Mouse (Mus musculus) hindlimb bud, embryonic 11.5 days (tissue): ENCODE measurements around the gene Rmdn2.

Experiments
- DNase-seq: peaks from one replicate; pipeline ENCODE4 v3.0.0-alpha.2; 2012; ENCODE audit warnings: low read depth, low spot score; ENCODE audit errors: extremely low spot score

Rmdn2 gene

GRCm38 (mm10) chr17:79695541-79695940 lies 83.9 kb downstream of the Rmdn2 start:
- DNase-seq: no peak

- DNase-seq: no peak
Observed at GRCm38 (mm10) chr17:79699197-79699596, 87.5 kb downstream of the Rmdn2 start.

DNA sequence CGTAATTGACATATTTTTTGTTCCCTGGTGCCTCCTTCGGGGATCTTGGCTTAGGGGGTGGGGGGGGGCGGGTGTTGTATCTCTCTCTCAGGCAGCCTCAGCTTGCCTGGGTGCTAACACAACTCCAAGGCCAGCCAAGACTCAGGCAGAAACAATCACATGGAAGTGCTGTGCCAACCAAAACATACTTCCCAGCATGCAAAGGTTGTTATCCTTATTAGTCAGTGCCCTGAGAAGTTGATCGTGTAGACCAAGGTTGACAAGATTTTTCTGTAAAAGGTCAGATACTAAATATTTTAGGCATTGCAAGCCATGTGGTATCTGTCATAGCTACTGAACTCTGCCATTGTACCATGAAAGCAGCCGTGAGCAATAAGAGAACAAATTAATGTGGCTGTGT lies 89.2 kb downstream of the Rmdn2 start:
- DNase-seq: no peak

GRCm38 (mm10) chr17:79705671-79706455 lies 94.2 kb downstream of the Rmdn2 start:
- DNase-seq: no peak

GRCm38 (mm10) chr17:79708168-79708567 lies 96.5 kb downstream of the Rmdn2 start:
- no peak for DNase-seq

DNA sequence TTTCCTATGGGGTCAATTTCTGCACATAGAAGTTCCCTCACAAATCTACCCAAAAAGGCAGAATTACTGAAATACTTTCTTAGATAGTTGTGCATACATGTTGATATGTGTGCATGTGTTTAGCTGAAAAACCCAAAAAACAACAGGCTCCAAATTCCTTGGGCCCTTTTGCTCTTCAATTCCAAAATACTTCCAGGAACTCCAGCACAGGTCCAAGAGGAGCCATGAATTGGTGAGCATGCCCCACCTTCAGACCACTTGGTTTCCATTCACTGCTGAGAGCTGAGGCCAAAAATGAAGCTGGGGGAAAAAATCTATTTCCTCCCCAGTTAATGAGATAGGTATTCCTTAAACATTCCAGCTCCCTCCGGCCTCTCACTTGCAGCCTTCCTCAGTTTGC lies 98.1 kb downstream of the Rmdn2 start:
- DNase-seq: no peak

GRCm38 (mm10) chr17:79710246-79710842 lies 98.7 kb downstream of the Rmdn2 start:
- DNase-seq: no peak

DNA sequence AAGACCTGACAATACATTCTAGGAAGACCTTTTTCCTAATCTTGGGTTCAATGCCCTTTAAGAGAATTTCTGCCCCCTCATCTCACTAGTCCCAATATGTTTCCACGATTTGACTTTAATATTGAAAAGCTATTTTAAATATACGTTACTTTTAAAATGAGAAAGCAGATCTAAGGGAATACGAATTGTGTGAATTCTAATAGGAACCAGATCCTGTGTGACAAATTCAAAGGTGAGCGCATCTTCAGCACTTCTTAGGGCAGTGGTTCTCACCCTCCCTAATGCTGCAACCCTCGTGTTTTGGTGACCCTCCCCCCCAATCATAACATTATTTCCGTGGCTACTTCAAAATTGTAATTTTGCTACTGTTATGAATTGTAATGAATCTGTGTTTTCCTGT lies 100.3 kb downstream of the Rmdn2 start:
- DNase-seq: no peak

DNA sequence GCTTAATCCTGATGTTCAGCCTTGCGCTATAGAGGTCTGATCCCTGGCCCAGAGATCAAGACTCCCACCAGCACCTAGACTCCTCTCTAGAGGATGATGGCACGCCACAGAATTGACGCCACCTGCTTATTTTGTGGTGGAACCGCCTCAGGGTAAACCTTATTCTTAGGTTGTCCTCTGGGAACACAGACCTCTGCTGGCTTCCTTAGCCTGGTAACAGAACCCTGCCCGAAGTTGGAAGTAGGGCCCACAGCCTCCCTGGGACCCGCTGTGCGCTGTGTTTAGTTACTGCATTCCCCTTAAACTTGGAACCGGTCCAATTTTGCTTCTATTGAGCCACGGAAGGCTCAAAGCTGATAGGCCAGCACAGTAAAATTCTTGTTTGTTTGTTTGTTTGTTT lies 100.9 kb downstream of the Rmdn2 start:
- DNase-seq: no peak

- DNase-seq: no peak
Observed at GRCm38 (mm10) chr17:79713276-79713642, 101.6 kb downstream of the Rmdn2 start.

DNA sequence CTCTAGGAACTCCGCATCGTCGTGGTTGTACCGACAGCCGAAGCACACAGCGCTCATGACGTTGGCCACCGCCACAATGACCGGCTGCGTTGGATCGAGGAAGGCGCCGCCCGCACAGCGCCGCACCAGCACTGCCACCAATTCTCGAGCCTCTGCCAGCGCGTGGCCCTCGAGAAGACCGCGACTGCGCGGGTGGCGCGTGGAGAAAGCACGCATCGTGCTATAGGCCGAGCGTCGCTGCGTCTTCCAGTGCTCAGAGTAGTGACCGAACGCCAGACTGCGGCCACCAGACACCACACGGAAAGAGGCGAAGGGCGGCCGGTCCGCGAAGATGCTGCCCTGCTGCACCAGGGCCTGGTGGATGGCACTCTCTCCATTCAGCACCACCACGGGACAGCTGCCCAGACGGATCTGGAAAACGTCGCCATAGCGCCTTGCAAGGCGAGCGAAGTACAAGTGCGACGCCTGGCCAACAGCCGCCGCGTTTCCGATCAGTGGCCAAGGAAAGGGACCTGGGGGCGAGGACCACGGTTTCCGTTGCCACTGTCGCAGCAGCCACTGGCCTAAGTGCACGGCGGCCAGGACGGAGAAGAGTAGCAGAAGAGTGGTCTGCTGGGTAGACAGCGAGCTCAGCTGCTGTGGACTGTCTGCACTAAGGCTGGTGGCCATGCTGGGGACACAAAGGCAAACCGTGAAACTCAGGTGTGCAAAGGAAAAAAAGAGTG lies 102.1 kb downstream of the Rmdn2 start:
- DNase-seq: no peak

- no peak for DNase-seq
Observed at GRCm38 (mm10) chr17:79714368-79714895, 102.8 kb downstream of the Rmdn2 start.

DNA sequence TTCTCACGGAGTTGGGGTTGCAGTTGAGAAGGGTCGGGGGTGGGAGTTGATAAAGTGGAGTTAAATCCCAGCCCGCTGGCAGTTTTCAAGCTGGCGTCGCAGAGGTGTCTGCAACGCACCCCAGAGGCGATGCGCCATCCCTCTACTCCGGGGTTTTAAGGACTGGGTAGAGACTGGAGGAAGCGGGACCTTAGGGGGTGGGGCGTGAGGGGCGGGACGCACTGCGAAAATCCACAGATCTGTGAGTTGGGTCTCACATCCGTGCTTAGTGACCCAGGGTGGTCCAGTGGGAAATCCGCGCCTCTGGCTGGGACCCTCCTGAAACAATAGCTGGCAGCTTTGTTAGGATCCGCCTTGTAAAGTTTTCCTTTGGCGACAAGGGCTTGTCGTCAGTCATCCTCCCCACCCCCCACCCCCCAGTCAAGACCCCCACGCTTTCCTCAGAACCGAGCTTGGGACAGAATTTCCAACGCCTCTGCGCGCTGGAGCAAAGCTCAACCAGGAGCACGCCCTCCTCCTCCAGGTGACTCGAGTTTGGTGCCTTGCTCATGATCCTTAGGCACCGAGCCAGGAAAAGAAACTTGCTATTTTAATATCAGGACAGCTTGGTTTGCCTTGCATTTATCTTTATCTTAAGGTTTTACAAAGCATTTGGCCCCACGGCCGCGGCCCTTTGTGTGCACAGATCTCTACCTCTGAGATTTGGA lies 103.4 kb downstream of the Rmdn2 start, which contains the start of gene Cyp1b1:
TSS of gene Cyp1b1 (minus strand) at position 131 of the 707 bp plus-strand sequence.
- DNase-seq: no peak

DNA sequence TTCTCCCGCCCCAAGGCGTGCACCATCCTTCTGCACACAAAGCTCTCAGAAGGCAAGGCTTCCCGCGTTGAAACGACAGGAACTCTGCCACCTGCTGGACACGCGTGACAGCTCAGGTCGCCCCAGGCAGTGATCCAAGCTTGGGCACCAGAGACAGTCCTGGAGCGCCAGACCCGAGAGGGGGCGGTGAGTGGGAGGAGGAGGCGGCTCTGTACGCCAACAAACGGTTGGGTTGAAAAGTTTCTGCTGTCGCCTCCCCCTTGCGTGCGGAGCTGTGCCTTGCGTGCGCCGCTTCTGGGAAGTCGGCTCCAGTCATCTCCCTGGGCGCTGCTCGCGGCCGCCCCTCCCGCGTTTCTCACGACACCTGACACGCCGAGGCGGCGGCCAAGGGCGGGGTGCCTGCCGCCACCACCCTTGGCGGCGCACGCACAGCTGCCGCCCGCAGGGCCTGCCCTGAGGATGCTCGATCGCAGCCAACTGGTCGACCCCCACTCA lies 104.0 kb downstream of the Rmdn2 start:
- DNase-seq: peak; percentile 82

DNA sequence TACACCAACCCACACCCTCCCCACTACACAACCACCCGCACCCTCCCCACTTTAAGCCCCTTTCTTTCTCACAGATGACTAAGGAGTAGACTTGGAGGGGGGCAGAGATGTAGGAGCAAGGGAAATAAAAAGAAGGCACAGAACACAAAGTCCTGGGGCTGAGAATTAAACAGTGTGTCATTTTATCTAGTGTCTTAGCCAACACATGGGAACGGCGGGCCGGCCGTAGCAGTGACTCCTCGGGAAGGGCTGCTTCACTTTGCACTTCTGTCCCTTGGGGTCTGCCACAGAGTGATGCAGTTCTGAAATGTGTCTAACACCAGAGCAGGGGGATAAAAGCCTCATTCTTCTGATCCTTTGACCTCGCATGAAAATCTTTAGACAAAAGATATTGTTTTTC lies 109.0 kb downstream of the Rmdn2 start:
- no peak for DNase-seq

GRCm38 (mm10) chr17:79726613-79727012 lies 115.0 kb downstream of the Rmdn2 start:
- no peak for DNase-seq

DNA sequence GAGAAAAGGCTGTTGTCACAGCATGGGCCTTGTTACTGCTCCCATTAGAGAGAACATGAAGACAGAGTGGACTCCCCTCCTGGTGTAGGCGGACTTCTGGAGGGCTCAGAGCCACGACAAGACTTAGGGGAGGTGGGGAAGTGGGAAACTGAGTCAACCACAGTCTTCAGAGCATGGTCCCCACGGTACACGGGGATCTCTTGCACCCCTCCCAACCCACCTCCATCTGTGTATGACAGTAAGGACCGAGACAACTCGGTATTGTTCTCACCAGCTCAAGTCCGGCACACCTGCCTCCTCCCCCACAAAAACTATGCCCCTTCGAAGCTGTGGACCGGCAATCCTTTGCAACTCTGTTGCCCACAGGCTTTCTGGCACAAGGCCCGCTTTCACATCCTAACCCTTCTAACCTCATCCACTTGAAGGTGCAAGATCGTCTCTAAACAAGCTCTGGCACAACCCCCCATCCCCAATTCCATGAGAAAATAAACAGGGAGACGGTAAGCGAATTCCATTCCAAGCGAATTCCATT lies 116.5 kb downstream of the Rmdn2 start:
- no peak for DNase-seq

GRCm38 (mm10) chr17:79728585-79729503 lies 117.2 kb downstream of the Rmdn2 start:
- DNase-seq: peak; percentile 83

DNA sequence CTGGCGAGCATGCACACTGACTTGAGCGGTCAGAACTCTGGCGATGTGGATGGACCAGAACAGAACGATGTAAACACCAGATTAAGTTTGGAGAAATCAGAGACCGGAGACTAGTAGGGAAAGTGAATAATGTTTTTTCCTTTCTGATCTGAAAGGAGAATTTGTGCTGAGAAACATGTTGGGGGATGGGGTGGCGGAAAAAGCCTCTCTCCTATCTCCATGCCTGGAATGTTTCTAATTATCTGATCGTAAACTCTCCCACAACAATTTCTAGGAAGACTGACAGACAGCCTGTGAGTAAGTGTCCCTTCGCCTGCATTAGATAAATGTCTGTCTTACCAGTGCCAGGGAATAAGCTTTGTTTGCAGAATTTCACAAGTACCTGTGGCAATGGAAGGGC lies 119.3 kb downstream of the Rmdn2 start:
- DNase-seq: no peak

- DNase-seq: no peak
Observed at GRCm38 (mm10) chr17:79733039-79733438, 121.4 kb downstream of the Rmdn2 start.
